Mouse (Mus musculus) CH12.LX (cell line): ENCODE measurements at regions not wholly inside any gene's neighbourhood (a gene's known extent, or its start where the extent isn't known, plus 50 kb on each side); places are given as distances from the start of the nearest gene placed in this dataset.

Experiments used
- DNase-seq: peaks from one replicate; pipeline ENCODE4 v3.0.0-alpha.2; 2013; ENCODE audit errors: extremely low read depth
- H3K27ac ChIP-seq: 2 replicates; pipeline ENCODE4 v1.5.1; 2012; ENCODE audit warnings: low read depth, mild to moderate bottlenecking, control low read depth, moderate library complexity; ENCODE audit not compliant: insufficient read depth
- H3K27me3 ChIP-seq: replicated peaks from 2 replicates; pipeline ENCODE3; 2012; ENCODE audit warnings: inconsistent platforms
- H3K36me3 ChIP-seq, 2 experiments: replicated peaks in 1 of 2; 2 replicates each; pipeline versions ENCODE3 to v1.6.1; 2012; ENCODE audit warnings: inconsistent platforms in 1 of 2, low read length in 1 of 2, mild to moderate bottlenecking in 1 of 2, mixed read lengths in 1 of 2, moderate library complexity in 1 of 2; ENCODE audit not compliant: control insufficient read depth in 1 of 2, insufficient read depth in 1 of 2
- H3K4me1 ChIP-seq, 2 experiments: 2 replicates each; pipeline ENCODE4 v1.6.1; 2012; ENCODE audit warnings: inconsistent platforms in 1 of 2, moderate library complexity in 1 of 2; ENCODE audit not compliant: insufficient read depth in 2 of 2, control insufficient read depth in 1 of 2
- H3K4me2 ChIP-seq: 2 replicates; pipeline ENCODE4 v1.6.1; 2012; ENCODE audit warnings: low read depth, mild to moderate bottlenecking, control low read depth; ENCODE audit not compliant: poor library complexity, insufficient read depth, severe bottlenecking
- H3K4me3 ChIP-seq, 3 experiments: fragments of 150-350 bp in 1 of 3; sonication (generic) in 1 of 3; replicated peaks in 1 of 3; 2 replicates each; pipeline versions ENCODE3 to v1.5.1; 2011 to 2012; ENCODE audit warnings: low read depth in 2 of 3, low read length in 2 of 3, mild to moderate bottlenecking in 2 of 3, moderate library complexity in 2 of 3, control low read depth in 1 of 3, improper control_type of control experiment in 1 of 3, inconsistent platforms in 1 of 3, mixed read lengths in 1 of 3; ENCODE audit not compliant: poor library complexity in 1 of 3
- H3K79me2 ChIP-seq: replicated peaks from 2 replicates; pipeline ENCODE4 v1.6.1; 2012; ENCODE audit warnings: mild to moderate bottlenecking, moderate library complexity; ENCODE audit not compliant: control insufficient read depth, poor library complexity, insufficient read depth, severe bottlenecking; ENCODE audit errors: extremely low read depth
- H3K9ac ChIP-seq: 2 replicates; pipeline ENCODE4 v1.6.1; 2012; ENCODE audit warnings: low read depth, mild to moderate bottlenecking, control low read depth, moderate library complexity; ENCODE audit not compliant: insufficient read depth
- H3K9me3 ChIP-seq: replicated peaks from 2 replicates; pipeline ENCODE3; 2012; ENCODE audit warnings: low read length, inconsistent platforms, mixed read lengths
- BHLHE40 ChIP-seq: IDR thresholded peaks from 2 replicates; pipeline ENCODE4 v1.6.1; 2011; ENCODE audit warnings: mild to moderate bottlenecking, low read depth, low read length, improper control_type of control experiment
- CHD1 ChIP-seq: IDR thresholded peaks from 2 replicates; pipeline ENCODE4 v1.6.1; 2012; ENCODE audit warnings: low read depth, low read length, improper control_type of control experiment, inconsistent platforms
- EP300 ChIP-seq: IDR thresholded peaks from 2 replicates; pipeline ENCODE4 v1.6.1; 2011; ENCODE audit warnings: low read length, improper control_type of control experiment
- ETS1 ChIP-seq: conservative IDR thresholded peaks from 2 replicates; pipeline ENCODE4 v1.6.1; 2012; ENCODE audit warnings: low read depth, mild to moderate bottlenecking, inconsistent platforms, low read length, improper control_type of control experiment, moderate library complexity
- GABPA ChIP-seq: IDR thresholded peaks from 2 replicates; pipeline ENCODE4 v1.6.1; 2012; ENCODE audit warnings: low read depth, low read length, improper control_type of control experiment, inconsistent platforms; ENCODE audit not compliant: insufficient replicate concordance
- IRF4 ChIP-seq: IDR thresholded peaks from 2 replicates; pipeline ENCODE4 v1.6.1; 2014; ENCODE audit warnings: low read depth, mild to moderate bottlenecking, inconsistent platforms, low read length, improper control_type of control experiment
- JUN ChIP-seq: IDR thresholded peaks from 2 replicates; pipeline ENCODE4 v1.6.1; 2011; ENCODE audit warnings: low read depth, mild to moderate bottlenecking, low read length, improper control_type of control experiment, moderate library complexity; ENCODE audit not compliant: insufficient read depth
- JUND ChIP-seq: conservative IDR thresholded peaks from 2 replicates; pipeline ENCODE4 v1.6.1; 2011; ENCODE audit warnings: low read depth, low read length, improper control_type of control experiment
- KAT2A ChIP-seq: IDR thresholded peaks from 2 replicates; pipeline ENCODE4 v1.6.1; 2012; ENCODE audit warnings: low read length, improper control_type of control experiment, inconsistent platforms; ENCODE audit not compliant: insufficient replicate concordance
- MAFK ChIP-seq: IDR thresholded peaks from 2 replicates; pipeline ENCODE4 v1.6.1; 2011; ENCODE audit warnings: low read length, improper control_type of control experiment; ENCODE audit not compliant: insufficient replicate concordance
- MAX ChIP-seq: IDR thresholded peaks from 2 replicates; pipeline ENCODE4 v1.6.1; 2011; ENCODE audit warnings: low read length, improper control_type of control experiment
- MAZ ChIP-seq: IDR thresholded peaks from 2 replicates; pipeline ENCODE4 v1.6.1; 2012; ENCODE audit warnings: low read depth, mild to moderate bottlenecking, inconsistent platforms, low read length, improper control_type of control experiment, moderate library complexity
- MEF2A ChIP-seq: IDR thresholded peaks from 2 replicates; pipeline ENCODE4 v1.6.1; 2014; ENCODE audit warnings: low read depth, mild to moderate bottlenecking, inconsistent platforms, low read length, improper control_type of control experiment, borderline replicate concordance
- MXI1 ChIP-seq: IDR thresholded peaks from 2 replicates; pipeline ENCODE4 v1.6.1; 2011; ENCODE audit warnings: mild to moderate bottlenecking, low read depth, low read length, improper control_type of control experiment
- MYC ChIP-seq: IDR thresholded peaks from 2 replicates; pipeline ENCODE4 v1.6.1; 2011; ENCODE audit warnings: low read depth, mild to moderate bottlenecking, improper control_type of control experiment, low read length
- NELFE ChIP-seq: IDR thresholded peaks from 2 replicates; pipeline ENCODE4 v1.6.1; 2011; ENCODE audit warnings: low read depth, low read length, improper control_type of control experiment
- NRF1 ChIP-seq: IDR thresholded peaks from 2 replicates; pipeline ENCODE4 v1.6.1; 2014; ENCODE audit warnings: low read depth, mild to moderate bottlenecking, inconsistent platforms, low read length, improper control_type of control experiment, moderate library complexity
- POLR2A ChIP-seq: IDR thresholded peaks from 2 replicates; pipeline ENCODE4 v1.6.1; 2011; ENCODE audit warnings: low read depth, mild to moderate bottlenecking, improper control_type of control experiment, low read length
- RCOR1 ChIP-seq: conservative IDR thresholded peaks from 2 replicates; pipeline ENCODE4 v1.6.1; 2012; ENCODE audit warnings: low read depth, mild to moderate bottlenecking, inconsistent platforms, low read length, improper control_type of control experiment
- SIN3A ChIP-seq: IDR thresholded peaks from 2 replicates; pipeline ENCODE4 v1.6.1; 2012; ENCODE audit warnings: low read length, improper control_type of control experiment, inconsistent platforms
- SMC3 ChIP-seq: IDR thresholded peaks from 2 replicates; pipeline ENCODE4 v1.6.1; 2011; ENCODE audit warnings: low read depth, low read length, improper control_type of control experiment
- TBP ChIP-seq: conservative IDR thresholded peaks from 2 replicates; pipeline ENCODE4 v1.6.1; 2011; ENCODE audit warnings: low read depth, low read length, improper control_type of control experiment
- TCF12 ChIP-seq: IDR thresholded peaks from 2 replicates; pipeline ENCODE4 v1.6.1; 2014; ENCODE audit warnings: low read depth, mild to moderate bottlenecking, inconsistent platforms, low read length, improper control_type of control experiment
- UBTF ChIP-seq: IDR thresholded peaks from 2 replicates; pipeline ENCODE4 v1.6.1; 2012; ENCODE audit warnings: low read depth, mild to moderate bottlenecking, inconsistent platforms, low read length, improper control_type of control experiment, moderate library complexity
- USF1 ChIP-seq: IDR thresholded peaks from 2 replicates; pipeline ENCODE4 v1.6.1; 2014; ENCODE audit warnings: low read depth, mild to moderate bottlenecking, inconsistent platforms, low read length, improper control_type of control experiment
- ZC3H11A ChIP-seq: IDR thresholded peaks from 2 replicates; pipeline ENCODE4 v1.6.1; 2012; ENCODE audit warnings: low read depth, mild to moderate bottlenecking, inconsistent platforms, low read length, improper control_type of control experiment
- ZMIZ1 ChIP-seq: IDR thresholded peaks from 2 replicates; pipeline ENCODE4 v1.6.1; 2012; ENCODE audit warnings: low read depth, mild to moderate bottlenecking, inconsistent platforms, low read length, improper control_type of control experiment
- ZNF384 ChIP-seq: IDR thresholded peaks from 2 replicates; pipeline ENCODE4 v1.6.1; 2012; ENCODE audit warnings: low read depth, low read length, improper control_type of control experiment, inconsistent platforms
- dilution Hi-C: fragments of 300-500 bp; cut with MboI; formaldehyde crosslinking; loops from 2 replicates; pipeline ENCODE4 v1.14.3; 2020; ENCODE audit warnings: low sequenced_read_pairs; ENCODE audit not compliant: extremely low pct_unique_long_range_greater_than_20kb, extremely low pct_ligation_motif_present
- in situ Hi-C: fragments of 300-500 bp; cut with MboI; formaldehyde crosslinking; loops from 3 replicates; pipeline ENCODE4 v1.14.3; 2019; ENCODE audit warnings: low sequenced_read_pairs, low pct_ligation_motif_present, low pct_unique_long_range_greater_than_20kb, mixed read lengths

DNA sequence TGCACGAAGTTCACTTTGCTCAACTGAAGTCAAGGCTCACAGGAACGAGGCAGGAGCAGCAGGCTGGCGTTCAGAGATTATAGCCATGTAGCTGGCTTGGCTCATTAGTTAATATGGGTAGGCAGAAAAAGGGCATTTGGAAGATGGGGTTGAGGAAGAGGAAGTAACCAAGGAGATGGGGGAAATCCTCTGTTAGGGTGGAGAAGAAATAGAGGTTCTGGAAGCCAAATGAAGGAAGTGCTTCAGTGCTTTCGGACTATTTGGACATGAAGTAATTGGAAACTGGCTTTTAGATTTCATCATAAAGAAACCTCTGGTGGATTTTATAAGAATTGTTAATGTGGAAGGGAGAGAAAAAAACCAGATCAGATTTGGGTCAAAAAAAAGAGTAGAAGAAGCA lies 70.9 kb downstream of the Edn1 start:
- Histone ChIP-seq H3K36me3 (no peaks in the 10 kb centered on the region), H3K9ac (no peak overlapping the region), H3K27ac (no peak overlapping the region), H3K4me1 (peaks cover 19 to 43% of the 10 kb centered on the region in 2 experiments), H3K27me3 (no peaks in the 10 kb centered on the region), H3K79me2 (no peaks in the 10 kb centered on the region), H3K9me3 (no peaks in the 10 kb centered on the region), H3K4me3 (no peak overlapping the region), H3K4me2 (no peak overlapping the region)
- dilution Hi-C loops (no loop called here), in situ Hi-C loops (no loop called here)
- no peak for DNase-seq
- no peak for TF ChIP-seq NELFE
- TF ChIP-seq SMC3, result no peak
- no peak for TF ChIP-seq BHLHE40
- TF ChIP-seq MAFK, result no peak
- TF ChIP-seq SIN3A, result no peak
- TF ChIP-seq TCF12, result no peak
- no peak for TF ChIP-seq TBP
- no peak for TF ChIP-seq RCOR1
- no peak for TF ChIP-seq CHD1
- no peak for TF ChIP-seq GABPA
- no peak for TF ChIP-seq ZMIZ1
- no peak for TF ChIP-seq EP300
- TF ChIP-seq UBTF, result no peak
- no peak for TF ChIP-seq JUND
- TF ChIP-seq POLR2A, result no peak

DNA sequence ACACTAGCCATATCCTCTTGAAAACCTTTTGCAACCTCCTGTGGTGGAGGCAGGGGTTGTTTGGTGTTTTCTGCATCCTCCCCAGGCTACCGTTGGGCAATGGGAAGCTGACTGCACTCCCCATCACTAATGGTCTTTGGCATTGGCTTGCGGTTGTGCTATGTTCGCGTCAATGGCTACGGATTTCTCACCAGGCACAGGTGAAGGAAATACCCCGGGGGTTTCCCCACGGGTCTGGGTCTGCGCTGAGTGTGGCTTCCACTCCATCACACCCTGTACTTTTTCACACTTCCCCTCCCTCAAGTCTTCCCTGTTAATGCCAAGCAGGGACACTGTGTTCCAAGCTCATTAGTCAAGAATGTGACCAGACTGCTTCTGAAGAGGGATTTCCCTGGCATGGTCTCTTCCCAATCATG lies 72.9 kb downstream of the Edn1 start:
- no peak overlapping the region for H3K27ac ChIP-seq
- dilution Hi-C loops, result no loop called here
- peak; percentile 75 for DNase-seq
- TF ChIP-seq EP300, result peak; percentile 83
- TF ChIP-seq USF1, result no peak
- no peak for TF ChIP-seq POLR2A
- TF ChIP-seq IRF4, result peak; percentile 81
- TF ChIP-seq ZNF384, result no peak
- TF ChIP-seq MAZ, result peak; percentile 60; the same call in 1 of the 2 replicates
- no peak for TF ChIP-seq ZC3H11A
- peak; percentile 55; the same call in 1 of the 2 replicates for TF ChIP-seq TCF12
- no peak for TF ChIP-seq MYC
- peak; percentile 84 for TF ChIP-seq BHLHE40
- no peak for TF ChIP-seq JUN
- TF ChIP-seq SIN3A, result 0 out of 2 replicates have a peak, but pooled peaks have one; percentile 50
- TF ChIP-seq MXI1, result no peak
- 0 out of 2 replicates have a peak, but pooled peaks have one; percentile 41 for TF ChIP-seq RCOR1
- no peak for TF ChIP-seq NRF1
- TF ChIP-seq MAFK, result 0 out of 2 replicates have a peak, but pooled peaks have one; percentile 25
- TF ChIP-seq MAX, result peak; percentile 58; the same call in 1 of the 2 replicates
- TF ChIP-seq KAT2A, result no peak
- peak; percentile 56 for TF ChIP-seq ETS1
- TF ChIP-seq MEF2A, result peak; percentile 62; the same call in 1 of the 2 replicates
- TF ChIP-seq, all 38 proteins: peak for 11
- Histone ChIP-seq H3K36me3 (no peaks in the 10 kb centered on the region), H3K27me3 (no peaks in the 10 kb centered on the region), H3K79me2 (no peaks in the 10 kb centered on the region), H3K4me1 (peaks cover 16 to 33% of the 10 kb centered on the region in 2 experiments), H3K9me3 (no peaks in the 10 kb centered on the region), H3K9ac (no peak overlapping the region), H3K4me3 (no peak overlapping the region), H3K4me2 (peak overlapping the region; percentile 29)
- in situ Hi-C loops, result no loop called here
